Mouse (Mus musculus): ENCODE data around the gene Hps1. TPM values are rescaled to one million over a fixed set of nuclear protein-coding genes. Genes with fewer than 3 reads are reported as not detected.

The Hps1 gene
- polyA plus RNA-seq, 1 experiment from 2014 or later: 14.9 TPM

DNA sequence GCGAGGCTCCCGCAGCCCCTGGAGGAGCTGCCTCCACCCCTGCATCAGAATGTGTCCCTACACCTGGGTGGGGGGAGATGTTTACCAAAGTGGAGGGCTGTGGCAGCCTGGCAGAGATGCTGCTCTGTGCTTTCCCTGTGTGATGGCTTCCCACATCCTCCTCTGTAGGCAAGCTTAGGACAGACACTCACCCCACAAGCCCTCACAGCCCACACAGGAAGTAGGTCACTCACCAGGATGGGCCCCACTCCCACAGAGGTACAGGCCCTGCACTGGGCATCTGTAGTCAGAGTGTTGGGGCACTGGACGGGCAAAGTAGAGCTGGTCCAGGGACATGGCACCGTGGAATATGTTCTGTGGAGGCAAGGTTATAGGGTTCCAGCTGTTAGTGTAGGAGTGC is 52.4 kb downstream of the Hps1 start:
- H3K4me2 ChIP-seq (replicated peaks; ENCODE audit: low read depth): no peak overlapping the region
- no peak overlapping the region for H3K9ac ChIP-seq (ENCODE audit: low read depth, low read length)
- H3K4me1 ChIP-seq (replicated peaks; ENCODE audit: control insufficient read depth, insufficient read depth, low read length): 0 out of 2 replicates have a peak, but pooled peaks cover under 1% of the 10 kb centered on the region
- no peak for ATAC-seq
- H3K27ac ChIP-seq (ENCODE audit: low read depth, low read length): no peak overlapping the region
- no peaks in the 10 kb centered on the region; the same call in 1 of the 2 replicates for H3K36me3 ChIP-seq (ENCODE audit: control insufficient read depth, insufficient read depth)
- no peaks in the 10 kb centered on the region for H3K27me3 ChIP-seq (replicated peaks; ENCODE audit: control insufficient read depth, insufficient read depth, low read length)
- no peak for TF ChIP-seq CTCF (IDR thresholded peaks at IDR 0.05; ENCODE audit: low read depth)
- WGBS: 82% methylated on average over 4 of the region's 4 CpGs
- H3K4me3 ChIP-seq (ENCODE audit: low read depth, low read length): no peak overlapping the region
- H3K9me3 ChIP-seq (ENCODE audit: control insufficient read depth): no peaks in the 10 kb centered on the region

DNA sequence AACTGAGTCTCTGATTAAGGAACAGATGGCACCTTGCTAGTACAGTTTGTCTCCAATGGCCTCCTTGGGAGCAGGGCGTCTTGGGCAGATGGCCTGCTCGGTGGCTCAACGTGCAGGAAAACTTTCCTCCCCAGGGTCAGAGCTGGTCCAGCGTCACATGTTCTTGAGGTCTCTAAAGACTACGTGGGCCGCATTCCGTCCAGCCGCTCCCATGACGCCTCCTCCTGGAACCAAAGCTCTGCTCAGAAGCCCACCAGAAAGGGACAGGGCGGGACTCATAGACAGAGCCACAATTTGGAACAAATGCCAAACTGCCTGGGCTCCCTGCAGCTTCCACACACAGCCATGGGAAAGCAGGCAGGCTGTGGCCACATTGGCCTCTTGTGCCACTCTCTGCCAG is 53.0 kb downstream of the Hps1 start:
- H3K36me3 ChIP-seq (ENCODE audit: control insufficient read depth, insufficient read depth): no peaks in the 10 kb centered on the region; the same call in 1 of the 2 replicates
- H3K27me3 ChIP-seq (replicated peaks; ENCODE audit: control insufficient read depth, insufficient read depth, low read length): no peaks in the 10 kb centered on the region
- H3K9ac ChIP-seq (ENCODE audit: low read depth, low read length): no peak overlapping the region
- no peaks in the 10 kb centered on the region for H3K9me3 ChIP-seq (ENCODE audit: control insufficient read depth)
- no peak for ATAC-seq
- 0 out of 2 replicates have a peak, but pooled peaks cover 4% of the 10 kb centered on the region for H3K4me1 ChIP-seq (replicated peaks; ENCODE audit: control insufficient read depth, insufficient read depth, low read length)
- H3K27ac ChIP-seq (ENCODE audit: low read depth, low read length): no peak overlapping the region
- no peak overlapping the region for H3K4me3 ChIP-seq (ENCODE audit: low read depth, low read length)
- H3K4me2 ChIP-seq (replicated peaks; ENCODE audit: low read depth): no peak overlapping the region
- WGBS: 92% methylated on average over 10 of the region's 10 CpGs
- no peak for TF ChIP-seq CTCF (IDR thresholded peaks at IDR 0.05; ENCODE audit: low read depth)

DNA sequence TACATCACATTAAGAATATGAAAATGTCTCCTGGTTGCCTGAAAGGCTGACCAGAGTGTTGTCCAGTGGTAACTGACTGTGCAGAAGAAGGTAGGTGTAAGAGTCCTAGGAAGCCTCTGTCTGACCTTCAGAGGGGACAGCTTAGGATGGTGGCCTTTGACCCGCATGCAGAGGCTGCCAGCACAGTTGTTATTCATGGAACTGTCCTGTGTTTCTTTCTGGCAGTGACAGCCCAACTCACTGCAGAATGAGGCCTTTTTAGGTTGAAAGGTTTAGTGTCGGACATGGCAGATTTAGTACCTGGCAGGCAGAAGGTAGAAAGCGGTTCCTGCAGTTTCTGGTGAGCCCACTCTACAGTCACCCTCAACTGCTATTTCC is 53.8 kb downstream of the Hps1 start:
- H3K9ac ChIP-seq (ENCODE audit: low read depth, low read length): no peak overlapping the region
- no peaks in the 10 kb centered on the region for H3K27me3 ChIP-seq (replicated peaks; ENCODE audit: control insufficient read depth, insufficient read depth, low read length)
- H3K9me3 ChIP-seq (ENCODE audit: control insufficient read depth): no peaks in the 10 kb centered on the region
- no peak for ATAC-seq
- no peak overlapping the region for H3K4me2 ChIP-seq (replicated peaks; ENCODE audit: low read depth)
- H3K4me1 ChIP-seq (replicated peaks; ENCODE audit: control insufficient read depth, insufficient read depth, low read length): 0 out of 2 replicates have a peak, but pooled peaks cover 4% of the 10 kb centered on the region
- TF ChIP-seq CTCF (IDR thresholded peaks at IDR 0.05; ENCODE audit: low read depth): no peak
- no peak overlapping the region for H3K4me3 ChIP-seq (ENCODE audit: low read depth, low read length)
- no peak overlapping the region; the same call in 1 of the 2 replicates for H3K27ac ChIP-seq (ENCODE audit: low read depth, low read length)
- 88% methylated on average over 3 of the region's 3 CpGs for WGBS
- H3K36me3 ChIP-seq (ENCODE audit: control insufficient read depth, insufficient read depth): no peaks in the 10 kb centered on the region

DNA sequence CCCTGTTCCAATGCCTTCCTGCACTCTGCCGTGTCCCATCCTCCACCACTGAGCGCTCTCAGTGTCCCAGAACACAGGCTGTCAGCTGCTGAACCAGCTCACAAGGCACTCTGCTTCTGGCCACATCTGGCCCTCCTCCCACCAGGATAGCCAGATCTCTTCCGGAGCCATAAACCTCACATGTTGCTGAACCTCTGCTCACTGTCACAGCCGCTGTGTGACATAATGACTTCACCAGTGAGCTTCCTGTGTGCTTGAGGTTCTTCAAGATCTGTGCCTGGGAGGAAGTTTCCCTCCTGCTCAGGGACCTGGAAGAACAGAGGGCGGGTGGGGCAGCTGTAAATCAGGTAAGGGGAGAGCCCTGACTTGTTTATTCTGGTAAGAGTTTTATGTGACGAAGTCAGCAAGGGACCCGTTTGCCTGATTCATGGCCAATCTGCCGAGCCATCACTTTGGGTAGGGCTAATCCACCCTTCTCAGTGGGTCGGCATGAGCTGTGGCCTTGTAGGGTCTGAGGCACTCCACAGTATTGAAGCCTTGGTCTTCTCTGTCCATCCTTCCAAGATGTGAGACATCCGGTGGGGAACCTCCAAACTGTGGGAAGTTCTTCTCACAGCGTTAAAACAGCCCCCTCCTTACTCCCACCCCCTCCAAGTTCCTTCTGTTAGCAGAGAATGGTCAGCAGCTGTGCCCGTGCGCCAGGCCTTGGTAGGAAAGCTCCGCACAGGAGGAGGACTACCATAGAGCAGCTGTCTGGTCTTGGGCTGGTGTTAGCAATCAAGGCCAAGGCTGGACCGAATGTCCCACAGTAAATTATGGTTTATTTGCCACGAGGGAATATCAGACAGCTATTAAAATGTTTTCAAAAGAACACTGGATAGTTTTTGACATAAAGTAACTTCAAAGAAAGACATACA is 54.5 kb downstream of the Hps1 start:
- 0 out of 2 replicates have a peak, but pooled peaks cover 4% of the 10 kb centered on the region for H3K4me1 ChIP-seq (replicated peaks; ENCODE audit: control insufficient read depth, insufficient read depth, low read length)
- no peaks in the 10 kb centered on the region for H3K9me3 ChIP-seq (ENCODE audit: control insufficient read depth)
- no peaks in the 10 kb centered on the region for H3K36me3 ChIP-seq (ENCODE audit: control insufficient read depth, insufficient read depth)
- TF ChIP-seq CTCF (IDR thresholded peaks at IDR 0.05; ENCODE audit: low read depth): no peak
- no peak overlapping the region for H3K27ac ChIP-seq (ENCODE audit: low read depth, low read length)
- peak; percentile 52; the same call in 1 of the 2 replicates for ATAC-seq
- no peak overlapping the region for H3K4me2 ChIP-seq (replicated peaks; ENCODE audit: low read depth)
- WGBS: 37% methylated on average over 16 of the region's 16 CpGs
- no peak overlapping the region for H3K4me3 ChIP-seq (ENCODE audit: low read depth, low read length)
- H3K27me3 ChIP-seq (replicated peaks; ENCODE audit: control insufficient read depth, insufficient read depth, low read length): no peaks in the 10 kb centered on the region
- H3K9ac ChIP-seq (ENCODE audit: low read depth, low read length): no peak overlapping the region

DNA sequence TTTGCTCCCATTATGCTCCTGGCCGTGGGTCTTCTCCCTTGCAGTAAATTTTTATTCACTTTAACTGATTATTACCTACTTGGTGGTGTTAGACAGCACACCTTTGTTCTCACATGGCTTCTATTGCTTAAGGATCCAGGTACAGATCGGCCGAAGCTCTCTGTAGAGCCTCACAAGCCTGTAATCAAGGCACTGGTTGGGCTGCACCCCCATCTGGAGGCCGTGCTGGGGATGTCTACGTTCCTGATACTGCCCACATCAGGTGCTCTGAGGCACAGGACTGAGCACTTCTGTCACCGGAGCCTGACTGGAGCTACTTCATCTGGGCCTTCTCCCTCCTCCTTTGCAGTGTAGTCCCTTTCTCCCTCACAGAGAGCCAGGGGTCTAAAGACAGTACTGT is 56.5 kb downstream of the Hps1 start:
- peak; percentile 60 for ATAC-seq
- 0 out of 2 replicates have a peak, but pooled peaks cover 4% of the 10 kb centered on the region for H3K4me1 ChIP-seq (replicated peaks; ENCODE audit: control insufficient read depth, insufficient read depth, low read length)
- H3K27me3 ChIP-seq (replicated peaks; ENCODE audit: control insufficient read depth, insufficient read depth, low read length): no peaks in the 10 kb centered on the region
- no peak overlapping the region for H3K4me3 ChIP-seq (ENCODE audit: low read depth, low read length)
- no peak overlapping the region for H3K27ac ChIP-seq (ENCODE audit: low read depth, low read length)
- H3K9ac ChIP-seq (ENCODE audit: low read depth, low read length): no peak overlapping the region
- 46% methylated on average over 6 of the region's 6 CpGs for WGBS
- H3K36me3 ChIP-seq (ENCODE audit: control insufficient read depth, insufficient read depth): no peaks in the 10 kb centered on the region
- H3K9me3 ChIP-seq (ENCODE audit: control insufficient read depth): no peaks in the 10 kb centered on the region
- TF ChIP-seq CTCF (IDR thresholded peaks at IDR 0.05; ENCODE audit: low read depth): peak; percentile 73
- H3K4me2 ChIP-seq (replicated peaks; ENCODE audit: low read depth): no peak overlapping the region

DNA sequence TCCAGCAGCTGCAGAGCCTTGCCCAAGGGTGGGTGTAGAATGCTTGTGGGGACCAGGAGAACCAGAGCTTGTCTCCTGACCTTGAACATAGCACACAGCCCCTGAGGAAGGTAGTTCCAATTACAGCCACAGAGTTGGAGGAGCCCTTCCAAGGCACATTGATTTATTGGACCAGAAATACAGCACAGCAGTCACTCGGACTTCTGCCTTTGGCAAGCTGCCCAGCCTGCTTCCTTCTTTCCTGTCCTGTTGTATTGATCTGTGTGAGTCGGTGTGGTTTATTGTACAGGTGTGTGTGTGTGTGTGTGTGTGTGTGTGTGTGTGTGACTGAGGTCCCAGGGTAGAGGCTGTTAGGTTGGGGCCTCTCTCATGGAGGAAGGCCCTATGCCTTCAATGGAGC is 57.3 kb downstream of the Hps1 start:
- H3K4me2 ChIP-seq (replicated peaks; ENCODE audit: low read depth): no peak overlapping the region
- no peaks in the 10 kb centered on the region for H3K27me3 ChIP-seq (replicated peaks; ENCODE audit: control insufficient read depth, insufficient read depth, low read length)
- 0 out of 2 replicates have a peak, but pooled peaks cover 4% of the 10 kb centered on the region for H3K4me1 ChIP-seq (replicated peaks; ENCODE audit: control insufficient read depth, insufficient read depth, low read length)
- no peaks in the 10 kb centered on the region for H3K36me3 ChIP-seq (ENCODE audit: control insufficient read depth, insufficient read depth)
- H3K4me3 ChIP-seq (ENCODE audit: low read depth, low read length): no peak overlapping the region
- no peak overlapping the region for H3K27ac ChIP-seq (ENCODE audit: low read depth, low read length)
- WGBS: 0% methylated on average over 2 of the region's 2 CpGs
- no peaks in the 10 kb centered on the region for H3K9me3 ChIP-seq (ENCODE audit: control insufficient read depth)
- H3K9ac ChIP-seq (ENCODE audit: low read depth, low read length): no peak overlapping the region
- ATAC-seq: peak; percentile 71
- peak; percentile 21 for TF ChIP-seq CTCF (IDR thresholded peaks at IDR 0.05; ENCODE audit: low read depth)

Data from intestine, postnatal 0 days (tissue).